Mouse (Mus musculus): ENCODE measurements around the gene Gm45062. TPM values are rescaled to one million over a fixed set of nuclear protein-coding genes. Genes with fewer than 3 reads are reported as not detected.
"Not testable (repeated sequence)": the region's sequence is repeated elsewhere in the genome, so short reads cannot be mapped to it uniquely, and the experiment has no call there.

The Gm45062 gene
- total RNA-seq, 2 experiments from 2014 or later: 6.2 to 21.0 TPM

- no peak for ATAC-seq (replicated peaks; ENCODE audit: low FRiP score, poor library complexity, severe bottlenecking)
These were observed 277.7 kb downstream of the Gm45062 start for GRCm38 (mm10) chr6:8536944-8537343.

- not testable (repeated sequence) for ATAC-seq (replicated peaks; ENCODE audit: low FRiP score, poor library complexity, severe bottlenecking)
These were observed 282.3 kb downstream of the Gm45062 start for GRCm38 (mm10) chr6:8541531-8541930.

GRCm38 (mm10) chr6:8544822-8545221 is 285.6 kb downstream of the Gm45062 start:
- ATAC-seq (replicated peaks; ENCODE audit: low FRiP score, poor library complexity, severe bottlenecking): no peak

- ATAC-seq (replicated peaks; ENCODE audit: low FRiP score, poor library complexity, severe bottlenecking): no peak
These were observed 286.5 kb downstream of the Gm45062 start for GRCm38 (mm10) chr6:8545780-8546179.

- no peak for ATAC-seq (replicated peaks; ENCODE audit: low FRiP score, poor library complexity, severe bottlenecking)
These were observed 291.9 kb downstream of the Gm45062 start for GRCm38 (mm10) chr6:8551155-8551554.

- ATAC-seq (replicated peaks; ENCODE audit: low FRiP score, poor library complexity, severe bottlenecking): no peak
These were observed 297.8 kb downstream of the Gm45062 start for GRCm38 (mm10) chr6:8556849-8557571.

GRCm38 (mm10) chr6:8560682-8561081 is 301.4 kb downstream of the Gm45062 start:
- ATAC-seq (replicated peaks; ENCODE audit: low FRiP score, poor library complexity, severe bottlenecking): no peak

- no peak for ATAC-seq (replicated peaks; ENCODE audit: low FRiP score, poor library complexity, severe bottlenecking)
These were observed 323.1 kb downstream of the Gm45062 start for GRCm38 (mm10) chr6:8582377-8582776.

- ATAC-seq (replicated peaks; ENCODE audit: low FRiP score, poor library complexity, severe bottlenecking): no peak
These were observed 324.6 kb downstream of the Gm45062 start for GRCm38 (mm10) chr6:8583892-8584291.

GRCm38 (mm10) chr6:8591665-8592064 is 332.4 kb downstream of the Gm45062 start:
- ATAC-seq (replicated peaks; ENCODE audit: low FRiP score, poor library complexity, severe bottlenecking): no peak

- ATAC-seq (replicated peaks; ENCODE audit: low FRiP score, poor library complexity, severe bottlenecking): no peak
These were observed 358.1 kb downstream of the Gm45062 start for GRCm38 (mm10) chr6:8617369-8617768.

- no peak for ATAC-seq (replicated peaks; ENCODE audit: low FRiP score, poor library complexity, severe bottlenecking)
These were observed 360.5 kb downstream of the Gm45062 start for GRCm38 (mm10) chr6:8619582-8620350.

- ATAC-seq (replicated peaks; ENCODE audit: low FRiP score, poor library complexity, severe bottlenecking): no peak
These were observed 363.8 kb downstream of the Gm45062 start for GRCm38 (mm10) chr6:8623045-8623444.

- ATAC-seq (replicated peaks; ENCODE audit: low FRiP score, poor library complexity, severe bottlenecking): no peak
These were observed 369.0 kb downstream of the Gm45062 start for GRCm38 (mm10) chr6:8628226-8628625.

GRCm38 (mm10) chr6:8628715-8629267 is 369.5 kb downstream of the Gm45062 start:
- ATAC-seq (replicated peaks; ENCODE audit: low FRiP score, poor library complexity, severe bottlenecking): no peak

- ATAC-seq (replicated peaks; ENCODE audit: low FRiP score, poor library complexity, severe bottlenecking): no peak
These were observed 371.3 kb downstream of the Gm45062 start for GRCm38 (mm10) chr6:8630531-8630930.

GRCm38 (mm10) chr6:8631362-8631761 is 372.1 kb downstream of the Gm45062 start:
- no peak for ATAC-seq (replicated peaks; ENCODE audit: low FRiP score, poor library complexity, severe bottlenecking)

GRCm38 (mm10) chr6:8631986-8632632 is 372.9 kb downstream of the Gm45062 start:
- ATAC-seq (replicated peaks; ENCODE audit: low FRiP score, poor library complexity, severe bottlenecking): no peak

- ATAC-seq (replicated peaks; ENCODE audit: low FRiP score, poor library complexity, severe bottlenecking): no peak
These were observed 373.5 kb downstream of the Gm45062 start for GRCm38 (mm10) chr6:8632701-8633100.

- no peak for ATAC-seq (replicated peaks; ENCODE audit: low FRiP score, poor library complexity, severe bottlenecking)
These were observed 378.9 kb downstream of the Gm45062 start for GRCm38 (mm10) chr6:8638122-8638521.

Measured in erythroid progenitor cell, adult 5-6 weeks (primary cell).